Mouse (Mus musculus) lung, postnatal 10 days (tissue): ENCODE results near the gene Slain1.

Experiments
- DNase-seq: peaks from one replicate; pipeline ENCODE4 v3.0.0; 2021

The Slain1 gene

GRCm38 (mm10) chr14:103649896-103650334, at the start of gene Slain1:
Gene Slain1 (plus strand): TSS chr14:103650228.
- DNase-seq = peak; percentile 83

DNA sequence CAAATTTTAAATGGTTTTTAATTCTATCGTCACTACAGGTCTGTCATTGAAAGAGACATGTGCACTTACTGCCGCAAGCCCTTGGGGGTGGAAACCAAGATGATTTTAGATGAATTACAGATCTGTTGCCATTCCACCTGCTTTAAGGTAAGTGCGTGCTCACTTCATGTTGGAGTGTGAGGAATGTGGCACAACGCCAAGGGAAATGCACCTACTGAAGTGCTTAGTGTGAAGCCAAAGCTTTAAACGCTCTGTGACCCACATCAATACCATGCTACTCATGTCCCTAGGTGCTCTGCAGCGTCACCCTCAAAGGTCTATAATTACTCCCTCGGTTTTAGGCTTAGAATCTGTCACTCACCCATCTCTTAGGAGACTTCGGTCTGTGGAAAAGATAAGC, 42.0 kb upstream of the Slain1 start:
- peak; percentile 11 for DNase-seq

GRCm38 (mm10) chr14:103613573-103614271, 36.3 kb upstream of the Slain1 start:
- DNase-seq = no peak

GRCm38 (mm10) chr14:103614272-103614587, 35.8 kb upstream of the Slain1 start:
- no peak for DNase-seq

- no peak for DNase-seq
Observed at GRCm38 (mm10) chr14:103619756-103620155, 30.3 kb upstream of the Slain1 start.

GRCm38 (mm10) chr14:103621207-103621606, 28.8 kb upstream of the Slain1 start:
- no peak for DNase-seq

GRCm38 (mm10) chr14:103626100-103626499, 23.9 kb upstream of the Slain1 start:
- DNase-seq = no peak

- no peak for DNase-seq
Observed at GRCm38 (mm10) chr14:103629639-103630364, 20.2 kb upstream of the Slain1 start.

- no peak for DNase-seq
Observed at GRCm38 (mm10) chr14:103630545-103630944, 19.5 kb upstream of the Slain1 start.

GRCm38 (mm10) chr14:103643933-103644332, 6.1 kb upstream of the Slain1 start:
- no peak for DNase-seq

DNA sequence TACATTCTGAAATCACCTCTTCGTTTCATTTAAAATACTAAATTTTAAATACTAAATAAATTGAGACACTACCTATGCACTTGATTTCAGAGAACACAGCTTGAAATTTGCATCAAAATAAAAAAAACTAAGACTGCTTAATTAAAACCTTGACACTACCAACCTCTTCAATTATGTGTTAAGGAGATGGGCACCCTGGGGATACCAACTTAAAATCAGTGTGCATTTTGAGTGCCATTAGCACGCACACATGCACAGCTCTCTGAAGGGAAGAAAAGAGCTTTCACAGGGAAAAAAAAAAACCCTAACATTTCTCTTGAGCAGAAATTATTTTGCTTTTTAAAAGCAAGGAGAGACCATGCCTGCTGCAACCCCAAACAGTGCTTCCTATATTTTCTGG, 2.0 kb upstream of the Slain1 start:
- no peak for DNase-seq

DNA sequence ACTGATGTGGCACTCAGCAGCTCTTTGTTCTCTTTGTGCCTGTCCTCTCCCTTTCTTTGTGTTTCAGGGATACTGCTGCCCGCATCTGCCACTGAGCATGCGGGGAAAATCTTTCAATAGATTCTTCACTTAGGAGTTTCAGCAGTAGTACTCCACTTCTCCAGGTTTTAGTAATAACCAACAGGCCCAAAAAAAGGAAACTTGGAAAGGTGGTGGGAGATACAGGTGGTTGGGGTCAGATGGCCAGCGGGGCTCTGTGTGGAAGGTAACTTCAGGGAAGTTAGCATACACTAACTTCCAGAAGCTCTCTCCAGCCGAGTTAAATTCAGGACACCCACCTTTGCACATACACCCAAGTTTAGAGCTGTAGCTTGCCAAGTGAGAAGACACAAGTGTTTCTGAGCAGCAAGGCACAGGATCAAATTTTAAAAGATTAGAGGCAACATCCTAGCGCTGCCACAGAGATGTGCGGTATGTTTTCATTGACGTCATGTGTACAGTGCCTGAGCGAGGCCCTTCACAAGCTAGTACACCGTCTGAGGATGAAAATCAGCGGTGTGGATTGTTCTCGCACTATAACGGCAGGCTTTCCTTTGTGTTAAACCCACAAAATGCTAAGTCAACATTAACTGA, 1.3 kb upstream of the Slain1 start:
- no peak for DNase-seq

DNA sequence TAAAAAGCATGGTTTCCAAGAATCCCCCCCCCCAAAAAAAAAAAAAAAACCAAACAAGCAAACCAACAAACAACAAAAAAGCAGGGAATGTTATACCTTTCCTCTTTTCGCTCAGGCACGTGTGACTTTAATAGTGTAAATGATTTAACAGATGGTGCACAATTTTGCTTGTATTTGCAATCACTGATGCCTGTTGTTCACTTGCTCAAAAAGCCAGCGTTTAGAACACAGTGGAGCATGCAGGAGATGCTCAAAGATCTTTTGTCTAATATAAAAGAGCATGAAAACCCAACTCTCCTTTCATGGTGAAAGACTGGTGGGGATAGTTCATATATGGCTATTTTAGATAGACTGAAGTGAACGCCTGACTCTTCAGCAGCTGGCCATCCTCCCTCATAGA, 726 bp upstream of the Slain1 start:
- no peak for DNase-seq

GRCm38 (mm10) chr14:103650413-103651101, 529 bp downstream of the Slain1 start:
- DNase-seq = peak; percentile 58

DNA sequence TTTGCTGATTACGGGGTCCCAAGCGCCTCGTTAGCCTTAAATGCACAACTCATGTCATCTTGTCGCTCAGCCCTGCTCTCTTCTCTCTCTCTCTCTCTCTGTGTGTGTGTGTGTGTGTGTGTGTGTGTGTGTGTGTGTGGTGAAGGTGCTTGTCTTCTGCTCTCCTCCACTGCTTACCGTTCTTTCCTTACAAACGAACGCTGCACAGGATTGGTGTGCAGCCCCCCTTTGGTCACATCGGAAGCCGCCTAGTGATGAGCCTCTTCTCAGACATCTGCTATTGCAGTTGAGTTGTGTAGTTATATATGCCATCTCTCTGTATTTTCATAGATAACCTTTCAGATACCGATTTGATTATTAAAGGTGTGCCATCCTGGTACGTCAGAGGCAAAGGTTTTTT, 1.1 kb downstream of the Slain1 start:
- no peak for DNase-seq

- DNase-seq = no peak
Observed at GRCm38 (mm10) chr14:103651562-103651961, 1.5 kb downstream of the Slain1 start.

GRCm38 (mm10) chr14:103652524-103652923, 2.5 kb downstream of the Slain1 start:
- DNase-seq = no peak

GRCm38 (mm10) chr14:103653800-103654199, 3.8 kb downstream of the Slain1 start:
- DNase-seq = no peak

GRCm38 (mm10) chr14:103655448-103655847, 5.4 kb downstream of the Slain1 start:
- DNase-seq = no peak

DNA sequence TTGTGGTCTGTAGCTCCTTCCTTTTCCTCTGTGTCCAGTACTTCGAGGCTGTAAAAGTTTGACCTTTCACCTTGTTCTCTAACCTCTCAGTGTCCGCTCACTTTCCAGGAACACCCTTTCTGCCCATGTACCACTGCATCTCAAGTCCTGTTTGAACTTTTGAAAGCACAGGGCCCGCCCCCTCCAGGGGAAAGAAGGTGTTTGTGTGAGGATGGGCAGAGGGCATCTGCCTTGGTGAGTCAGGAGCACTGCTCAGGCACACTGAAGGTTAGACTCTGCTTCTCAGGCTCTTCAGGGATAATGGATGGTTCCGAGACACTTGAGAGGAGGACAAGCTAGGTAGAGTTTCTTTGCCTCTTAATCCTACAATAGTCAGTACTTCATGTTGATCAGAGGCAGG, 7.8 kb downstream of the Slain1 start:
- DNase-seq = no peak

GRCm38 (mm10) chr14:103663026-103663425, 13.0 kb downstream of the Slain1 start:
- DNase-seq = no peak

GRCm38 (mm10) chr14:103664391-103664790, 14.4 kb downstream of the Slain1 start:
- DNase-seq = no peak

DNA sequence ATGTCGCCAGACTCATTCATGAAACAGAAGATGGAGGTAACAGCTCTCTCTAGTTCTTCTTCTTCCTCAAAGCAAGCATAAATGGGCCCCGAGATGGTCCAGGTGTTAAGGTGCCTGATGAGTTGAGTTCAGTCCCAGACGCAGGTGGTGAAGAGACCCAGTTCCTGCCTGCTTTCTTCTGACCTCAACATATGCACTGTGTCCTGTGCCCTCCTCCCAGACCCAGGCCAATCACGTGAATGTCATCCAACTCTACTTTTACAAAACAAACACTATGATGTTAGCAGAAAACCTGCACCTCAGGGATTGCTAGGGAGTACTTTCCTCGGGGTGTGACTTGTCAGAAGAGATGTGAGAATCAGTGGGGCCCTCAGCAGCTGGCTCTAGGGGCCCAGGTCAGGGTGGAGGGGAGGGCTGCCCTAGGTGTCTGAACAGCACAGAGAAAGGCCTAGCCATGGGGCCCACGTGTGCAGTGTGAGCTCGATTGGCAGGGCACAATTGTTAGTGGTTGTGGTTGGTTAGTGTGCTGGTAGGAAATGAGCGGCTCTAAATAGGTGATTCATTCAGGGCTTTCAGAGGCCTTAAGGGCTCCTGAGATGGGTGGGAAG, 16.4 kb downstream of the Slain1 start:
- DNase-seq = no peak
